Mouse (Mus musculus) forebrain, embryonic 10.5 days (tissue): ENCODE results near the gene Ficd. TPM values are rescaled to one million over a fixed set of nuclear protein-coding genes. Genes with fewer than 3 reads are reported as not detected.
A peak's percentile ranks its signal among the peaks of the same experiment; 100 is the strongest.
"Not testable (repeated sequence)": the region's sequence is repeated elsewhere in the genome, so short reads cannot be mapped to it uniquely, and the experiment has no call there.

Experiments used
- DNase-seq: peaks from one replicate; pipeline ENCODE4 v3.0.0-alpha.2; 2017; ENCODE audit warnings: low spot score; ENCODE audit errors: extremely low spot score
- H3K27ac ChIP-seq: fragments of 300-500 bp; sonication (generic); 2 replicates; pipeline ENCODE4 v1.5.1; 2016; ENCODE audit warnings: mild to moderate bottlenecking
- H3K27me3 ChIP-seq: fragments of 300-500 bp; sonication (generic); 2 replicates; pipeline ENCODE4 v1.6.1; 2016; ENCODE audit warnings: mild to moderate bottlenecking; ENCODE audit not compliant: poor library complexity, severe bottlenecking
- H3K36me3 ChIP-seq: fragments of 300-500 bp; sonication (generic); replicated peaks from 2 replicates; pipeline ENCODE4 v1.6.1; 2016; ENCODE audit warnings: mild to moderate bottlenecking, moderate library complexity
- H3K4me1 ChIP-seq: fragments of 300-500 bp; sonication (generic); 2 replicates; pipeline ENCODE4 v1.6.1; 2016
- H3K4me3 ChIP-seq: fragments of 300-500 bp; sonication (generic); 2 replicates; pipeline ENCODE4 v1.5.1; 2016; ENCODE audit warnings: mild to moderate bottlenecking, moderate library complexity
- H3K9me3 ChIP-seq: fragments of 300-500 bp; sonication (generic); 2 replicates; pipeline ENCODE4 v1.6.1; 2016; ENCODE audit warnings: mild to moderate bottlenecking, moderate library complexity
- whole genome bisulfite sequencing: fragments of 180-500 bp; shearing (Covaris S2); methylation state at CpG from one replicate; pipeline ENCODE4 v1.1.7; 2016; 5-methylcytosine and 5-hydroxymethylcytosine counted together
- polyA plus RNA-seq: library from polyadenylated mRNA; unstranded; fragments of >200 nt; fragmentation: Nextera tagmentation; extraction: Ambion mirVana; gene quantifications from 2 replicates; pipeline ENCODE4 v1.2.1, GENCODE M21; 2016

Ficd gene
- polyA plus RNA-seq, 1 experiment from 2014 or later = 2.9 TPM

DNA sequence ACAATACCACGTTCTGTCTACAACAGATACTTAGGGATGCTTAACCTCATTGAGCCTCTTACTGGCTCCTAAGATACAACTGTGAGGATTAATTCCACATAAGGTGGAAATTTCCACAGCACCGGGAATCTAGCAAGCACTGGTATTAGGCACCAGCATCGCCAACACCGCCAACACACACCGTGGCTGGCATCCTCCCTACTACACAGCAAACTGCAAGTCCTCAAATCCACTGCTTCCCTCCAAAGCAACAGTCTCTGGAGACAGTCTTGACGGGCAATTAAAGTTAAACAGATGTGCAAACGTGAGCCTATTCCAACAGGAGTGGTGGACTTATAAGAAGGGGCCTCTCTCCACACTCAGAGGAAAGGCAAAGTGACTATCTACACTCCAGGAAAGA, 45.7 kb downstream of the Ficd start:
- Histone ChIP-seq H3K27me3 (peaks cover 17% of the 10 kb centered on the region), H3K27ac (no peak overlapping the region), H3K36me3 (peaks cover 23% of the 10 kb centered on the region), H3K4me3 (no peak overlapping the region), H3K4me1 (peaks cover 10% of the 10 kb centered on the region), H3K9me3 (no peaks in the 10 kb centered on the region)
- DNase-seq = no peak
- 86% methylated on average over 7 of the region's 7 CpGs for whole genome bisulfite sequencing

DNA sequence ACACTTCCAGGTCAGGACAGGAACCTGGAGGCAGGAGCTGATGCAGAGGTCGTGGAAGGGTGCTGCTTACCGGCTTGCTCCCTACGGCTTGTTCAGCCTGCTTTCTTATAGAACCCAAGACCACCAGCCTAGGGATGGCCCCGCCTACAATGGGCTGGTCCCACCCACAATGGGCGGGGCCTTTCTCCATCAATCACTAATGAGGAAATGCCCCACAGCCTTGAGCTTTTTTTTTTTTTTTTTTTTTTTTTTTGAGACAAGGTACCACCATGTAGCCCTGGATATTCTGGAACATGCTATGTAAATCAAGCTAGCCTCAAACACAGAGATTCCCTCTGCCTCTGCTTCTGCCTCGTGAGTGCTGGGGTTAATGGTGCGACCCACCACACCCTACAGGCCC, 46.3 kb downstream of the Ficd start:
- no peaks in the 10 kb centered on the region for H3K9me3 ChIP-seq
- no peak overlapping the region for H3K4me3 ChIP-seq
- DNase-seq = no peak
- peaks cover 10% of the 10 kb centered on the region for H3K4me1 ChIP-seq
- WGBS = 81% methylated on average over 7 of the region's 7 CpGs
- peaks cover 17% of the 10 kb centered on the region for H3K36me3 ChIP-seq
- H3K27me3 ChIP-seq = peaks cover 17% of the 10 kb centered on the region
- H3K27ac ChIP-seq = no peak overlapping the region

DNA sequence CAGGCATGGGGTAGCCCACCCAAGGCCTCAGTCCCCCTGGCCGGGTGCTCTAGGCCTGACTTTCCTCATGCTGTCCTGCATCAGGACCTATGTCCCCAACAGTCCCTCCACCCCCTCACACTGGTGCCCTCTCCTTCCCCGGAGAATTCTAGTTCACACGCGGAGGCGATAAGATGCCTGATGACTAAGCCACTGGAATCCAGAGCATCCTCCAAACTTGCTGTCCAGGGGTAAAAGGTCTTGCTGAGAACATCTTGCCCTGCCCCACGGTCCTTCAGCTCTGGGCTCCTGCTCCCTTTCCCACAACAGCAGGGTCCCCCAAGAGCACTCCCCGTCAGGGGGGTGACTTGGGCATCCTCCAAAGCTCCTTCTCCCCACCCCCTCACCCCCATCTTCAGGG, 47.0 kb downstream of the Ficd start:
- no peak overlapping the region for H3K4me3 ChIP-seq
- DNase-seq = no peak
- H3K36me3 ChIP-seq = peaks cover 10% of the 10 kb centered on the region
- H3K9me3 ChIP-seq = no peaks in the 10 kb centered on the region
- peaks cover 10% of the 10 kb centered on the region for H3K4me1 ChIP-seq
- 82% methylated on average over 7 of the region's 7 CpGs for WGBS
- no peak overlapping the region for H3K27ac ChIP-seq
- H3K27me3 ChIP-seq = peaks cover 17% of the 10 kb centered on the region

DNA sequence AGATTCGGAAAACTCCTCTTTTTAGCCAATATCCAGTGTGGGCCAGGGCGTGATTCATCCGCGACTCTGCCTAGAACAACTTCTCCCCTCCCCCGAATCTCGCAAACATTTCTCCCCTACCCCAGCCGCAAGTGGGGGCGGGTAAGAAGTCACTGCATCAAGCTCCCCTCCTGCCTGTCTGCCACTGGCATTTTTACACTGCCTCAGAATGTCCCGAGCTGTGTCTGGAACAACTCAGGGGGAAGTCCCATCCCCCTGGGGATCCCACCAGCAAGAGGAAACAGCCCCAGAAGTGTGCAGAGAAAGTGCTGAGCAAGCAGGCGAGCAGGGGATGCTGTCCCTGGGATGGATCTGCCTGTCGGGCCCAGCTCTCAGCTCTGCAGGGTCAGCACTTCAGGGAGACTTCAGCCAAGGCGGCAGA, 48.0 kb downstream of the Ficd start:
- peak overlapping the region; percentile 7 for H3K4me3 ChIP-seq
- WGBS = 18% methylated on average over 12 of the region's 12 CpGs

DNA sequence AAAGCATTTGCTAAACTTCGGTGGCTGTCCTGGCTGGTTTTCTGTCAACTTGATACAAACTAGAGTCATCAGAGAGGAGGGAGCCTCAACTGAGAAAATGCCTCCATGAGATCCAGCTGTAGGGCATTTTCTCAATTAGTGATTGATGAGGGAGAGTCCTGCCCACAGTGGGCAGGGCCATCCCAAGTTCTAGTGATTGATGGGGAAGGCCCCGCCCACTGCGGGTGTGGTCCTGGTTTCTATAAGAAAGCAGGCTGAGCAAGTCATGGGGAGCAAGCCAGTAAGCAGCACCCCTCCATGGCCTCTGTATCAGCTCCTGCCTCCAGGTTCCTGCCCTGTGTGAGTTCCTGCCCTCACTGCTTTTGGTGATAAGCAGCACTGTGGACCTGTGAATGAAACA, 48.5 kb downstream of the Ficd start:
- H3K27me3 ChIP-seq = peaks cover 17% of the 10 kb centered on the region
- 37% methylated on average over 3 of the region's 3 CpGs for WGBS
- not testable (repeated sequence) for H3K9me3 ChIP-seq, DNase-seq, H3K36me3 ChIP-seq
- H3K27ac ChIP-seq = peak overlapping the region; percentile 69; the same call in 1 of the 2 replicates
- peak overlapping the region; percentile 7; the same call in 1 of the 2 replicates for H3K4me3 ChIP-seq
- H3K4me1 ChIP-seq = peaks cover 20% of the 10 kb centered on the region

More for the DNA sequence above, 48.0 kb downstream of the Ficd start:
- no peaks in the 10 kb centered on the region for H3K9me3 ChIP-seq
- H3K27me3 ChIP-seq = peaks cover 17% of the 10 kb centered on the region
- no peak for DNase-seq
- peaks cover 15% of the 10 kb centered on the region for H3K4me1 ChIP-seq
- peaks cover 3% of the 10 kb centered on the region for H3K36me3 ChIP-seq
- H3K27ac ChIP-seq = peak overlapping the region; percentile 69

DNA sequence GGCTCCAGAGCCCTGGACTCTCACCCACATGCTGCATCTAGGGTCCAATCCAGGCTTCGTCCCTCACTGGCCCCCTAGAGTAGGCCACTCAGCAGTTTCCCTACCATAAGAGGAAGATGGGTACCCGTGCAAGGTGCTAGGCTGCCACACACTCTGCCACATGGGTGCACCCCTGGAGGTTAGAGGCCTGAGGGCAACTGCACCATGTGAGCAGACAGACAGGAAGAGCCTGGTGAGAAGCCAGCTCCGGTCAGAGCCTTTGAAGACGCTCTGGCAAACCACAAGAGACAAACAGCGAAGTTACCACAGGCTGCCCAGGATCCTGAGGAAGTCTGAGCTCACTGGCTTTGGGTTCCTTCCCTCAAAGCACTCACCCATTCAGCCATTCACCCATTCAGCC, 51.4 kb downstream of the Ficd start:
- H3K27ac ChIP-seq = no peak overlapping the region

DNA sequence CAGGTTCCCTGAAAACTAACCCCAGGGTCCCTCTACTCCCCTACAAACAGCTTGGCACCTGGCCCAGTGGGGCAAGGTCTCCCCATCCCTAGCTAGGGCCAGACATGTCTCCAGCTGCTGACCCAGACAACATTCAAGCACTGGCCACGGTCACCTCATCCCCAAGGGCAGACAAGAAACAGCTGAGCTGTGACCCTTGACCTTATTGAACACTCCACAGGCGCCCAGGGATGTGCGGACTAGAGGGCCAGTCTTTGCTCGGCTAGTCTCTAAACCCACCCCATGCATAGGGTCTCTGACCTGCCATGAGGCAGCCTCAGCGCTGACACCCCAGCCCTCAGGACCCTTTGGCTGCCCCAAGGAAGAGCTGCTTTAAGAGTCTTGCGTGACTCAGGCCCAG, 53.0 kb downstream of the Ficd start:
- Histone ChIP-seq H3K9me3 (no peaks in the 10 kb centered on the region), H3K27me3 (peaks cover 7% of the 10 kb centered on the region; the same call in 1 of the 2 replicates), H3K4me1 (peaks cover 25% of the 10 kb centered on the region), H3K36me3 (no peaks in the 10 kb centered on the region), H3K4me3 (no peak overlapping the region), H3K27ac (peak overlapping the region; percentile 54; the same call in 1 of the 2 replicates)
- DNase-seq = no peak
- 49% methylated on average over 6 of the region's 6 CpGs for WGBS

More for the DNA sequence above, 51.4 kb downstream of the Ficd start:
- Histone ChIP-seq H3K9me3 (no peaks in the 10 kb centered on the region), H3K4me3 (no peak overlapping the region), H3K36me3 (no peaks in the 10 kb centered on the region), H3K27me3 (peaks cover 17% of the 10 kb centered on the region), H3K4me1 (peaks cover 27% of the 10 kb centered on the region)
- DNase-seq = no peak
- 82% methylated on average over 5 of the region's 5 CpGs for WGBS

DNA sequence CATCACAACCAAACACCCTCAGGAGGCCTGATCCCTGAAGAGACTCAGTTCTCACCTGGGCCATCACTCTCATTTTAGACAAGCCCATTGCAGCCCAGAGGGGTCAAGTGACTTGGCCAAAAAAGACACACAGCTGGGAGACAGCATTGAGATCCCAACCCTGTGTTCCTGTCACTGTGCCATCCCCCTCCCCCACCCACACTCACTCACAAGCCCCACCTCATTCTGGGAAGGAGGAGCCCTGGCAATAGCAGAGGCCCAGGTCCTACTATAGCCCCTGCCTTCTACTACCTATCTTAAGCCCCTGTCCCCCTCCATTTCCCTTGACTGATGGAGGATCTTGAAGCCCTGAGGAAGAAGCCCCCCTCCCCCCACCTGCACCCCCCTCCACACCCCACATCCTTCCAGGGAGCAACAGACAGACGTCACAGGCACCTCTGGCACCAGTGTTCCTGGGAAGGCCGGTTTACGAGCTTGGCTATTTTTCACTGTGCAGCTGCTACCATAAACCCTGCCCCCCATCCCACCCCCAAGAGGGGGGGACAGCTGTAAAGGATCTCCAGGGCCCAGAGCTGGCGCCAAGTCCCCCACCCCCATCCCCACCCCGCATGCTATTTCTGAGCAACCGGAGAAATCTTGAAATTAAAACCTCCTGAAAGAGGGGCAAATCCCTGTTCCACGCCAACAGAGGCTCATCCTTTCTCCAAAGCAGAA, 53.6 kb downstream of the Ficd start:
- Histone ChIP-seq H3K27me3 (peaks cover 3% of the 10 kb centered on the region; the same call in 1 of the 2 replicates), H3K4me3 (no peak overlapping the region), H3K36me3 (no peaks in the 10 kb centered on the region), H3K4me1 (peaks cover 26% of the 10 kb centered on the region), H3K27ac (peak overlapping the region; percentile 54), H3K9me3 (no peaks in the 10 kb centered on the region)
- WGBS = 56% methylated on average over 7 of the region's 7 CpGs
- no peak for DNase-seq

Other genes starting within 250 kb of the Ficd start
- gene Wscd2, start 245.5 kb upstream of the Ficd start, polyA plus RNA-seq = 3.9 and 4.5 TPM in 2 replicates
- 0.32 and 0.98 TPM in 2 replicates for gene Cmklr1, start 85.4 kb upstream of the Ficd start, polyA plus RNA-seq
- gene 1700069L16Rik, start 11.0 kb upstream of the Ficd start, polyA plus RNA-seq = not detected in 2 replicates
- 74.6 and 78.3 TPM in 2 replicates for gene Sart3, start 36.7 kb downstream of the Ficd start, polyA plus RNA-seq
- gene Iscu, start 36.9 kb downstream of the Ficd start, polyA plus RNA-seq = 102 and 106 TPM in 2 replicates
- gene Tmem119, start 64.7 kb downstream of the Ficd start, polyA plus RNA-seq = 28.8 and 36.2 TPM in 2 replicates
- gene Selplg, start 96.8 kb downstream of the Ficd start, polyA plus RNA-seq = 0.74 and 0.82 TPM in 2 replicates
- gene Coro1c, start 173.0 kb downstream of the Ficd start, polyA plus RNA-seq = 209 and 210 TPM in 2 replicates